Mouse (Mus musculus): ENCODE results near the gene Etfbkmt. TPM values are rescaled to one million over a fixed set of nuclear protein-coding genes. Genes with fewer than 3 reads are reported as not detected.
"Not testable (repeated sequence)": the region's sequence is repeated elsewhere in the genome, so short reads cannot be mapped to it uniquely, and the experiment has no call there.

Gene Etfbkmt
- polyA plus RNA-seq, 1 experiment from 2014 or later = 8.2 TPM

DNA sequence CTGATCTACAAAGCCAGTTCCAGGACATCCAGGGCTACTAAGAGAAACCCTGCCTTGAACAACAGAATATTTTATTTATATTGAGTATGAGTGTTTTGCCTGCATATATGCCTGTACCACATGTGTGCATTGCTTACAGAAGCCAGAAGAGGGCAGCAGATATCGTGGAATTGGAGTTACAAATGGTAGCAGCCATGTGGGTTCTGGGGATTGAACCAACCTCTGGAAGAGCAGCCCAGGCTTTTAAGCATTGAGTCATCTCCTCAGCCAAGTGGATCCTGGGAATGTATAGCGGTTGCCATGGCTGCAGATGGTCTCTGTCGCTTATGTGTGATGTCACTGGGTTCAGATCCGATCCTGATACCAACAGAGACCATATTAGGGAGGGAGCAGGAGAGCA, 13.0 kb upstream of the Etfbkmt start:
- peak; percentile 46 for DNase-seq (ENCODE audit: low spot score)
- no peak overlapping the region for H3K4me2 ChIP-seq (ENCODE audit: low read depth)
- ATAC-seq (ENCODE audit: insufficient read depth, low FRiP score, low TSS enrichment) = no peak
- H3K9me3 ChIP-seq (ENCODE audit: control insufficient read depth, low read length) = no peaks in the 10 kb centered on the region
- 73% methylated on average over 4 of the region's 4 CpGs for WGBS
- no peak overlapping the region for H3K9ac ChIP-seq (ENCODE audit: low read length)
- H3K4me1 ChIP-seq (ENCODE audit: control insufficient read depth, insufficient read depth, low read length) = no peaks in the 10 kb centered on the region
- H3K36me3 ChIP-seq (ENCODE audit: control insufficient read depth, insufficient read depth, low read length) = no peaks in the 10 kb centered on the region
- no peak overlapping the region for H3K4me3 ChIP-seq (ENCODE audit: low read depth, low read length)
- no peak overlapping the region for H3K27ac ChIP-seq (ENCODE audit: low read depth, low read length)
- no peaks in the 10 kb centered on the region for H3K27me3 ChIP-seq (ENCODE audit: control insufficient read depth, insufficient read depth, low read length)

DNA sequence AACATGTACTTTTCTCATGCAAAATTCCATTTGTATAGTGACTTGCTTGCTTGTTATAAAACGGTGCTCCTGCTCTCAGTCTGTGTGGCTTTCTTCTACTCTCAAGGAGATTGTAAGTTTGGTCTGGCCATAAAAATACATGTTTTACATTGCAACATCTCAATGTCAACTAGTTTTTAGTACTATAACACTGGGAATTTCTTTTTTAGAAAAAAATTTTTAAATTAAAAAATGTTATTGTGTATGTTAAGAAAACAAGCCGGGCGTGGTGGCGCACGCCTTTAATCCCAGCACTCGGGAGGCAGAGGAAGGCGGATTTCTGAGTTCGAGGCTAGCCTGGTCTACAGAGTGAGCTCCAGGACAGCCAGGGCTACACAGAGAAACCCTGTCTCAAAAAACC, 9.8 kb upstream of the Etfbkmt start, which contains the start of gene Gm10203:
Gm10203 (plus strand) TSS at position 301 of the 400 bp plus-strand sequence.
- H3K4me2 ChIP-seq (ENCODE audit: low read depth); H3K36me3 ChIP-seq (ENCODE audit: control insufficient read depth, insufficient read depth, low read length); H3K27me3 ChIP-seq (ENCODE audit: control insufficient read depth, insufficient read depth, low read length); H3K27ac ChIP-seq (ENCODE audit: low read depth, low read length); H3K9me3 ChIP-seq (ENCODE audit: control insufficient read depth, low read length); H3K4me1 ChIP-seq (ENCODE audit: control insufficient read depth, insufficient read depth, low read length); H3K4me3 ChIP-seq (ENCODE audit: low read depth, low read length); H3K9ac ChIP-seq (ENCODE audit: low read length); DNase-seq (ENCODE audit: low spot score); ATAC-seq (ENCODE audit: insufficient read depth, low FRiP score, low TSS enrichment): not testable (repeated sequence)
- 82% methylated on average over 8 of the region's 8 CpGs for WGBS

DNA sequence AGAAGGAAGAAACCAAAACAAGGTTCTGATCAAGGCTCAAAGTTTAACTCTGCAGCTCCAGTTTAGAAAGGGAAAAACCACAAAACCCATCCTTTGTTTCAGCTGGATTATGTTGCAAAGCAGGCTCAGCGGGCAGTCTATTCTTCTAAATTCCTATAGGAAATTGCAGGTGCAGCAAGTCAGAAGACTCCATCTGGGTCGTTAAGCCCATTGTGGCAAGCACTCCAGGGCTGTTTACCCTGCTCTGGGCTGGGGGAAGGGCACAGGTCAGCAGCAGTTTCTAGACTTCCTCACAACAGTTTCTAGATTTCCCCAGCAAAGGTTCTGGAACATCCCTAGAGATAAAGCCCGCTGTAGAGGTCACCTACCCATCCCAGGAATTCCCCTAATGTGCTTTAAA, 8.5 kb upstream of the Etfbkmt start:
- Histone ChIP-seq H3K9me3 (ENCODE audit: control insufficient read depth, low read length) (no peaks in the 10 kb centered on the region), H3K9ac (ENCODE audit: low read length) (no peak overlapping the region), H3K4me1 (ENCODE audit: control insufficient read depth, insufficient read depth, low read length) (peaks cover 6% of the 10 kb centered on the region), H3K27me3 (ENCODE audit: control insufficient read depth, insufficient read depth, low read length) (no peaks in the 10 kb centered on the region), H3K36me3 (ENCODE audit: control insufficient read depth, insufficient read depth, low read length) (no peaks in the 10 kb centered on the region), H3K4me3 (ENCODE audit: low read depth, low read length) (no peak overlapping the region), H3K4me2 (ENCODE audit: low read depth) (no peak overlapping the region), H3K27ac (ENCODE audit: low read depth, low read length) (no peak overlapping the region)
- no peak for ATAC-seq (ENCODE audit: insufficient read depth, low FRiP score, low TSS enrichment)
- 16% methylated on average over 3 of the region's 3 CpGs for WGBS
- no peak for DNase-seq (ENCODE audit: low spot score)

DNA sequence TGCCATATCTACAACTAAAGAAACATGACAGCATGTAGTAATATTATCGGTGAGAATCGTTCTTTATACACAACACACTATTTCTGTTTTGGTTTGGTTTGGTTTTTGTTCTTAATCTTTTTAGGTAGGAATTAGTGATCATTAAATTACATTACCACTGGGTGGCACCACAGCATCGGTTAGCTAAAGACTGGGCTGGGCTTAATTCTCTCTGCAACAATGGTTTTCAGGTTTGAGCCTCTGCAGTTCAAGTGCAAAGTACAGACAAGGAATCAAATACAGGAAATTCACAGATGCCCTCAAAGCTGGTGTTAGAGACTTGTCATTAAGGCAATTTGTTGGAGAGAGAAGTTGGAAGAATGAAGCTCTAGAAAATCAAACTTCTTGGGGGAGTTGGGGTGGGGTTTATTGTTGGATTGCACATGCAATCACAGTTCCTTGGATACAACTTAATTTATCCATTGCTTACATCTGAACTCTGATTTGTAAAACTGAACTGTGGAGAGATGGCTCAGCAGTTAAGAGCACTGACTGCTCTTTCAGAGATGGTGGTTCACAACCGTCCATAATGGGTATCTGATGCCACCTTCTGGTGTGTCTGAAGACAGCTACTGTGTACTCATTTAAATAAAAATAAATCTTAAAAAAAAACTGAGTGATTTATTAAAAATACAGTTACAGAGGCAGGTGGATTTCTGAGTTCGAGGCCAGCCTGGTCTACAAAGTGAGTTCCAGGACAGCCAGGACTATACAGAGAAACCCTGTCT, 7.2 kb upstream of the Etfbkmt start:
- Histone ChIP-seq H3K27me3 (ENCODE audit: control insufficient read depth, insufficient read depth, low read length) (no peaks in the 10 kb centered on the region), H3K4me1 (ENCODE audit: control insufficient read depth, insufficient read depth, low read length) (peaks cover 6% of the 10 kb centered on the region), H3K27ac (ENCODE audit: low read depth, low read length) (no peak overlapping the region), H3K9ac (ENCODE audit: low read length) (no peak overlapping the region), H3K4me2 (ENCODE audit: low read depth) (no peak overlapping the region), H3K36me3 (ENCODE audit: control insufficient read depth, insufficient read depth, low read length) (no peaks in the 10 kb centered on the region), H3K4me3 (ENCODE audit: low read depth, low read length) (no peak overlapping the region), H3K9me3 (ENCODE audit: control insufficient read depth, low read length) (no peaks in the 10 kb centered on the region)
- WGBS = 17% methylated on average over 5 of the region's 5 CpGs
- DNase-seq (ENCODE audit: low spot score) = peak; percentile 44
- peak; percentile 52; the same call in 1 of the 2 replicates for ATAC-seq (ENCODE audit: insufficient read depth, low FRiP score, low TSS enrichment)

DNA sequence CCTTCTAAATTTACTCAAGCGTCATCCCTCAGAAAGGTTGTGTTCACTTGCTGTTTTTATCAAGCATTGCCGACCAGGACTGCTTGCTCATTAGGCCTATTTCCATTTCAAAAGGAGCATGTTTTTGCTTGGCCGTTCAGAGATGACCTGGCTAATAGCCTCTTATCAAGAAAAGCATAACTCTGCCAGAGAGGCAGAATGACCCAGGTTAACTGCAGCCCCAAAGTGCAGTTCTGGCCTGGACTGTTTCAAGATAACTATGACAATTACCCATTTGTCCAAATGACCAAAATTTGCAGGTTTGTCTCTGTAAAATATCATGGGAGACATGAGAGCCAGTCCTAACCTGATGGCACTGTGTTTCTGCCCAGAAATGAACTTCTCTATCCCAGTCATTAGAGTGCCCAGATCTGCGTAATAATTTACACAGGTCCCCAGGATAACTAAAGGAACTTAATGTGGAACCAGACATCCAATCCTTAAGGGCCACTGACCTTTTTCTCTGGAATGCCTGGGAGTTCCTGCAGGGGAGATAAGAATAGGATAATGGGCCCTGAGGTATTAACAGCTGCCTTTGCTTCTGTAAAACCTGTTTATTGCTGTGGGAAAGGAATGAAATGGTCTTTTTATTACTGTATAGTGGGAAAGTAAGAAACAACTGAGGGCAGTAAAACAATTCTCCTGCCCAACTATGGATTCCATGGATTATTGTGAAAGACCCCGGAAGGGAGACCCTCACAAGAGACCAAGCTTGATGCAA, 5.1 kb upstream of the Etfbkmt start:
- Histone ChIP-seq H3K4me3 (ENCODE audit: low read depth, low read length) (no peak overlapping the region), H3K27me3 (ENCODE audit: control insufficient read depth, insufficient read depth, low read length) (no peaks in the 10 kb centered on the region), H3K4me2 (ENCODE audit: low read depth) (no peak overlapping the region), H3K9ac (ENCODE audit: low read length) (no peak overlapping the region), H3K4me1 (ENCODE audit: control insufficient read depth, insufficient read depth, low read length) (peaks cover 6% of the 10 kb centered on the region), H3K9me3 (ENCODE audit: control insufficient read depth, low read length) (no peaks in the 10 kb centered on the region), H3K36me3 (ENCODE audit: control insufficient read depth, insufficient read depth, low read length) (no peaks in the 10 kb centered on the region), H3K27ac (ENCODE audit: low read depth, low read length) (no peak overlapping the region)
- 8% methylated on average over 5 of the region's 5 CpGs for WGBS
- DNase-seq (ENCODE audit: low spot score) (no peak), ATAC-seq (ENCODE audit: insufficient read depth, low FRiP score, low TSS enrichment) (no peak)

DNA sequence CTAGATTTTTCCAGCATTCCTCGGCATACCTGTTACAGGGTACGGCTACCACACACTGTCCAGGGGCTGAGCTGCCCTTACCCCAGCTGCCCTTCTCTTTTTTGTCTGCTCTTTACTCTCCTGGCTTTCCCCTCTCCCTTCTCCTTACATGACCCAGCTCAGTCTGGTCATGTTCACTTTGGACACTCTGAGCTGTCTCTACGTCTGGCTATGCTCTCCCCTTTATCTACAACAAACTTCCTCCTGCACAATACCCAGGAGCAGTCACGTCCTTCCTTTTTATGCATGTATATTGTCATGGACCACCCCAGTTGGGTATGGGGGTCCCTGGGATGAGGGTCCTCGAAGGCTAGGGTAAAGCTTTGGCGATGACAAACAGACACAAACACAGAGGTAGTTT, 4.0 kb upstream of the Etfbkmt start:
- DNase-seq (ENCODE audit: low spot score) (no peak), ATAC-seq (ENCODE audit: insufficient read depth, low FRiP score, low TSS enrichment) (no peak)
- no peak overlapping the region for H3K9ac ChIP-seq (ENCODE audit: low read length)
- H3K36me3 ChIP-seq (ENCODE audit: control insufficient read depth, insufficient read depth, low read length) = no peaks in the 10 kb centered on the region
- no peaks in the 10 kb centered on the region for H3K9me3 ChIP-seq (ENCODE audit: control insufficient read depth, low read length)
- H3K4me2 ChIP-seq (ENCODE audit: low read depth) = no peak overlapping the region
- no peak overlapping the region for H3K4me3 ChIP-seq (ENCODE audit: low read depth, low read length)
- 81% methylated on average over 6 of the region's 6 CpGs for WGBS
- H3K27me3 ChIP-seq (ENCODE audit: control insufficient read depth, insufficient read depth, low read length) = no peaks in the 10 kb centered on the region
- H3K4me1 ChIP-seq (ENCODE audit: control insufficient read depth, insufficient read depth, low read length) = peaks cover 6% of the 10 kb centered on the region
- no peak overlapping the region for H3K27ac ChIP-seq (ENCODE audit: low read depth, low read length)

DNA sequence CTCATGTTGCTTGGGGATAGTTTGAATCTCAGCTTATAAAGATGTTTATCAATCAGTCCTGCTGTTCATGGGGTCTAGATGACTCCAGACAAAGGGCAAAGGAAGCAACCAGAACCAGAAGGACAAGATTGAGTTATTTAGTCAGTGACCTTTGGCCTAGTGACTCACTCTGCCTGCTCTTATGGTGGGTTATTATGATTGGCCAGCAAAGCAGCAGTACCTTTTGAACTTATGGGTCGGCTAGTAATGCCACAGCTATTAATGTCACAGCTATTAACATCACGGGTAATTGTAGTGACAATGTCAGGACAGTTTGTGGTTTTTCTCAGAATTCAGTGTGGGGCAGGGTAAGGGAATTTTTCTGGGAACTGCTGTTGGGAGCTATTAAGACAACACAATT, 1.7 kb upstream of the Etfbkmt start:
- WGBS = 62% methylated on average over 2 of the region's 2 CpGs
- Histone ChIP-seq H3K27ac (ENCODE audit: low read depth, low read length) (no peak overlapping the region), H3K4me3 (ENCODE audit: low read depth, low read length) (no peak overlapping the region), H3K9me3 (ENCODE audit: control insufficient read depth, low read length) (no peaks in the 10 kb centered on the region), H3K9ac (ENCODE audit: low read length) (no peak overlapping the region), H3K4me1 (ENCODE audit: control insufficient read depth, insufficient read depth, low read length) (peaks cover 6% of the 10 kb centered on the region), H3K27me3 (ENCODE audit: control insufficient read depth, insufficient read depth, low read length) (no peaks in the 10 kb centered on the region), H3K4me2 (ENCODE audit: low read depth) (no peak overlapping the region), H3K36me3 (ENCODE audit: control insufficient read depth, insufficient read depth, low read length) (no peaks in the 10 kb centered on the region)
- ATAC-seq (ENCODE audit: insufficient read depth, low FRiP score, low TSS enrichment) (no peak), DNase-seq (ENCODE audit: low spot score) (no peak)

DNA sequence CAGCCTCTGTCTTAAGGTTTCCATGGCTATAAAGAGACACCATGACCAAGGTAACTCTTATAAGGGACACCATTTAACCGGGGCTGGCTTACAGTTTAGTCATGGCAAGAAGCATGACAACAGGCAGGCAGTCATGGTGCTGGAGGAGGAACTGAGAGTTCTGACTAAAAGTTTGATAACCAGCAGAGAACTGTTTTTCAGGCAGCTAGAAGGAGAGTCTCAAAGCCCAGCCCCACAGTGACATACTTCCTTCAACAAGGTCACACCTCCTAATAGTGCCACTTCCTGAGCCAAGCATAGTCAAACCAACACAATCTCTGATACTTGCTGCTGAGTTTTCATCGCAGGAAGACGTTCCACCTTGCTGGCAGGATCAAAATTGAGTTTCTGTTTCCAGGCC, 638 bp upstream of the Etfbkmt start:
- Histone ChIP-seq H3K27ac (ENCODE audit: low read depth, low read length) (no peak overlapping the region), H3K9ac (ENCODE audit: low read length) (no peak overlapping the region), H3K9me3 (ENCODE audit: control insufficient read depth, low read length) (no peaks in the 10 kb centered on the region), H3K4me1 (ENCODE audit: control insufficient read depth, insufficient read depth, low read length) (peaks cover 3% of the 10 kb centered on the region), H3K4me3 (ENCODE audit: low read depth, low read length) (no peak overlapping the region), H3K27me3 (ENCODE audit: control insufficient read depth, insufficient read depth, low read length) (no peaks in the 10 kb centered on the region), H3K4me2 (ENCODE audit: low read depth) (no peak overlapping the region), H3K36me3 (ENCODE audit: control insufficient read depth, insufficient read depth, low read length) (no peaks in the 10 kb centered on the region)
- DNase-seq (ENCODE audit: low spot score) (no peak), ATAC-seq (ENCODE audit: insufficient read depth, low FRiP score, low TSS enrichment) (no peak)
- WGBS = 88% methylated on average over 3 of the region's 3 CpGs

Data from neural tube, embryonic 11.5 days (tissue).